Mouse (Mus musculus) small intestine, adult 2 months (tissue): ENCODE measurements at regions not wholly inside any gene's neighbourhood (a gene's known extent, or its start where the extent isn't known, plus 50 kb on each side); places are given as distances from the start of the nearest gene placed in this dataset.

Experiments used
- CTCF ChIP-seq: fragments of 200-500 bp; IDR thresholded peaks from 2 replicates; pipeline ENCODE4 v1.5.1; 2012; ENCODE audit warnings: low read depth, mild to moderate bottlenecking, control low read depth, inconsistent platforms, low read length, moderate library complexity, mixed read lengths; ENCODE audit not compliant: insufficient replicate concordance, insufficient read length; ENCODE audit errors: extremely low read depth
- POLR2A ChIP-seq: fragments of 200-500 bp; IDR thresholded peaks from 2 replicates; pipeline ENCODE4 v1.6.1; 2012; ENCODE audit warnings: low read depth, mild to moderate bottlenecking, control low read depth, inconsistent platforms, low read length, moderate library complexity

DNA sequence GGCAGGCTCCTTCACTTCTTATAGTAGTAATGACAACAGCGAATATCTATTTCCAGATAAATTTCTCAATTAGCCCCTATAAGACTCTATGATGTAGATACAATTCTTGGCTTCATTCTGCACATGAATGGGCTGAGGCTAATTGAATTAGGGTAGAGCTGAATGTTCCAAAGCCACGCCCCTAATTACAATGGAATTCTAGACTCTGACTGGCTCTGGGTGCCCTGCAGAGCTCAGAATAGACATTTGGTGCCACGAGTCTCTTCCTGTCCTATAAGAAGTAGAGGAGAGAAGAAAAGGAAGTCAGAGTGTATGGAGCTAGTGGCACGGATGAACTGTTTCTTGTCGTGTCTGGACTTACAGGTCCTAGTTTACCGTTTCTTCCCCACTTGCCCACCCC is 449.8 kb downstream of the 1810013L24Rik start:
- TF ChIP-seq CTCF (no peak), POLR2A (no peak)
